Mouse (Mus musculus) bone marrow, adult 2 months (tissue): Measurements from ENCODE around the gene Ppm1k. TPM values are rescaled to one million over a fixed set of nuclear protein-coding genes. Genes with fewer than 3 reads are reported as not detected.

Experiments used
- H3K27ac ChIP-seq: fragments of 200-500 bp; 2 replicates; pipeline ENCODE4 v1.5.1; 2012; ENCODE audit warnings: low read depth, mild to moderate bottlenecking, control low read depth, inconsistent platforms, low read length; ENCODE audit not compliant: control insufficient read depth, poor library complexity, insufficient read depth
- H3K4me1 ChIP-seq: fragments of 200-500 bp; 2 replicates; pipeline ENCODE4 v1.6.1; 2011; ENCODE audit warnings: low read length; ENCODE audit not compliant: control insufficient read depth, insufficient read depth
- H3K4me3 ChIP-seq: fragments of 200-500 bp; replicated peaks from 2 replicates; pipeline ENCODE3; 2011; ENCODE audit warnings: mild to moderate bottlenecking, low read depth, low read length, control low read depth; ENCODE audit not compliant: control insufficient read depth
- CTCF ChIP-seq: fragments of 200-500 bp; IDR thresholded peaks from 2 replicates; pipeline ENCODE4 v1.5.1; 2011; ENCODE audit warnings: low read length, control low read depth; ENCODE audit not compliant: control insufficient read depth, insufficient read depth
- POLR2A ChIP-seq: fragments of 200-500 bp; IDR thresholded peaks from 2 replicates; pipeline ENCODE4 v1.6.1; 2011; ENCODE audit warnings: low read depth, mild to moderate bottlenecking, control low read depth, low read length, borderline replicate concordance; ENCODE audit not compliant: control insufficient read depth
- WGBS: fragments of 180-500 bp; shearing (Covaris S2); methylation state at CpG from one replicate; pipeline ENCODE4 v1.1.7; 2018; 5-methylcytosine and 5-hydroxymethylcytosine counted together
- polyA plus RNA-seq: library from polyadenylated mRNA; stranded (reverse); fragments of >200 nt; gene quantifications from 2 replicates; pipeline ENCODE4 v1.2.4, GENCODE M21; 2011; ENCODE audit warnings: low replicate concordance; ENCODE audit not compliant: missing spikeins, insufficient read depth, insufficient read length

Gene Ppm1k
- polyA plus RNA-seq = 1.4 and 3.0 TPM in 2 replicates

DNA sequence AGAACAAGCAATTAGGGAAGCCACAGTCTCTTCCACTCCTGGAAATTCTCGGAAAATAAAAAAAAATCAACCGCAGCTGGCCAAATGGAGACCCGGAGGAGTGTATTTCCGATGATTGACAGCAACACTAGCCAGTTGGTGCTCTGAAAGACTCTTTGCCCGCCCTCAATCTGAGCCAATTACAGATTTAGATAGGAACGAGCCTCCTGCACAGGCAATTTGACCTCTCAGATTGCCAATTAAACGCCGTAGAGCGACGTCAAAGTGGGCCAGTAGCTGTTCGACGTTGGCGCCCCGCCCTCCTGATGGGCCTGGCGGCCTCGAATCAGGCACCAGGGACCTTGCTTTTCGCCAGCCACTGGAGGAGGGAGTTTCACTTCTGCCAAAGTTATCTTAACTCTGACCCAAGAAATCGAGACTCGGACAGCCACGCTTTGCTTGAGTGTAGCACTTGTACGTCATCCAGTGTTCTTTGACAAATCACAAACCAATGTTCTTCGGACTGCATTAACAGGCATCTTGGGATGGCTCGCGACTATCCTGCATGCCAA, at the start of gene Ppm1k:
Gene Ppm1k (minus strand): TSS at position 83 of the 551 bp plus-strand sequence.
- Histone ChIP-seq H3K4me3 (peak within 1 kb of the TSS; percentile 81), H3K27ac (peak within 1 kb of the TSS; percentile 67), H3K4me1 (no peaks in the 10 kb centered on the region)
- WGBS = under 1% methylated on average over 24 of the region's 24 CpGs
- no peak for TF ChIP-seq POLR2A
- TF ChIP-seq CTCF = no peak

GRCm38 (mm10) chr6:57582356-57582755, 47.1 kb upstream of the Ppm1k start:
- peak overlapping the region; percentile 66 for H3K4me3 ChIP-seq
- no peak for TF ChIP-seq POLR2A
- TF ChIP-seq CTCF = no peak
- WGBS = 4% methylated on average over 4 of the region's 4 CpGs
- no peak overlapping the region for H3K27ac ChIP-seq
- no peaks in the 10 kb centered on the region for H3K4me1 ChIP-seq

- H3K27ac ChIP-seq = no peak overlapping the region
- peak overlapping the region; percentile 84 for H3K4me3 ChIP-seq
- 55% methylated on average over 12 of the region's 12 CpGs for WGBS
- H3K4me1 ChIP-seq = no peaks in the 10 kb centered on the region
- no peak for TF ChIP-seq CTCF
- no peak for TF ChIP-seq POLR2A
Observed at GRCm38 (mm10) chr6:57581595-57581994, 46.3 kb upstream of the Ppm1k start.

- H3K27ac ChIP-seq = peak within 1 kb of the TSS; percentile 90
- peak within 1 kb of the TSS; percentile 84 for H3K4me3 ChIP-seq
- WGBS = 2% methylated on average over 16 of the region's 16 CpGs
- no peaks in the 10 kb centered on the region for H3K4me1 ChIP-seq
- TF ChIP-seq POLR2A (peak; percentile 84), CTCF (no peak)
Observed at GRCm38 (mm10) chr6:57580881-57581548, 45.7 kb upstream of the Ppm1k start, which contains the start of gene Herc6. TSS of gene Herc6 (plus strand) at chr6:57581000.

DNA sequence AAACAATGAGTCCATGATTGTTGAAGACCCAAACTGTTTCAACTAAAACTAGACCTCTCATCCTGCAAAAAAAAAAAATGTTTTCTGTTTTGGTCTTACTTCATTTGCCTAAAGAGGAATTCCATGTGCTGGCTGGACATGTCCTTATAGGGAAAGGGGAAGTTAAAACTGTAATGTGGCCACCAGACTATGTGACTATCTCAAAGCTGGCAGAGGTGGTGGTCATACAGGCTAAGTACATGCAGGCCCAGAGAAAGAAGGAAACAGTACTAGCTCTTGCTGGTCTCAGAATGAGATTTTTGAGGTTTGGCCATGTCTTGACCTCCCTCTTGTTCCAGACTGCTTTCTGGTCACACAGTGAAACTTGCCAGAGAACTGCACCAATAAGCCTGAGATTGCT, 36.3 kb upstream of the Ppm1k start:
- Histone ChIP-seq H3K4me1 (no peaks in the 10 kb centered on the region), H3K4me3 (no peak overlapping the region), H3K27ac (no peak overlapping the region)
- TF ChIP-seq POLR2A (no peak), CTCF (no peak)

- 18% methylated on average over 6 of the region's 6 CpGs for WGBS
- Histone ChIP-seq H3K4me1 (no peaks in the 10 kb centered on the region), H3K4me3 (no peak overlapping the region), H3K27ac (no peak overlapping the region)
- TF ChIP-seq CTCF (no peak), POLR2A (no peak)
Observed at GRCm38 (mm10) chr6:57570170-57570974, 35.1 kb upstream of the Ppm1k start.

DNA sequence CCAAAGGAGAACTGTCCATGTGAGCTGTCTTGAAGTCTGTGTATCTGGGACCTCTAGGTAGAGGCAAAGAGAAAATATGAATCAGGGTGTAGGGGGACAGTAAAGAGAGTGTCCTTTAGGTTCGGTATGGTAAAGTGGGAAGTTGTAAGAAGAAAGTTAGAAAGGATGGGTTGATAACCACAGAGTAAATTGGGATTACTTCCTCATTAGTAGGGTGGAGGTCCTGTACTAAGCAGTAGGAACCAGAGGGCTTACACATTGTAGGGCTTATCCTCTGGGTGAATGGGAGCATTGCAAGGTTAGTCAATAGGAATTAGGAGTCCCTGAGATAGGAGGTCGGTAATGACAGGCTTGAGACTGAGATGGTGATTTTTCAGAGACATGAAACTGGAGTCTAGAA, 32.4 kb upstream of the Ppm1k start:
- 51% methylated on average over 2 of the region's 2 CpGs for WGBS
- no peaks in the 10 kb centered on the region for H3K4me1 ChIP-seq
- no peak for TF ChIP-seq CTCF
- no peak for TF ChIP-seq POLR2A
- H3K27ac ChIP-seq = no peak overlapping the region
- H3K4me3 ChIP-seq = no peak overlapping the region

DNA sequence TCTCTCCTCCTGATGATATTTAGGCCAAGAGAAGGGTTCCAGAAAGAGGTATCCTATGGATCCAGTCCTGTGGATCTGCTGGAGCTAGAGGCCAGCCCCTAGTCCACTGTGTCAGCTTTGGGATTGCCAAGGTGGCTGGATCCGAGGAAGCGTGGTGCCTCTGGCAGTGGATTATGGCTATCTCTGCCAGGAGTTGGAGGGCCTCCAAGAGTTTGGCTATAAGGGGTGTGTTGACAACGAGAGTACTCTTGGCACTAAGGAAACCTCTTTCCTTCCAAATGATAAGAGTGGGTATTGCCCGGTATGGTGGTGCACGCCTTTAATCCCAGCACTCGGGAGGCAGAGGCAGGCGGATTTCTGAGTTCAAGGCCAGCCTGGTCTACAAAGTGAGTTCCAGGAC, 30.2 kb upstream of the Ppm1k start:
- Histone ChIP-seq H3K4me3 (no peak overlapping the region), H3K4me1 (no peaks in the 10 kb centered on the region), H3K27ac (no peak overlapping the region)
- no peak for TF ChIP-seq POLR2A
- WGBS = 82% methylated on average over 7 of the region's 7 CpGs
